Mouse (Mus musculus): ENCODE measurements around the gene Gm17577. TPM values are rescaled to one million over a fixed set of nuclear protein-coding genes. Genes with fewer than 3 reads are reported as not detected.
"Not testable (repeated sequence)": the region's sequence is repeated elsewhere in the genome, so short reads cannot be mapped to it uniquely, and the experiment has no call there.

Gm17577 gene
- total RNA-seq (2021): not detected

DNA sequence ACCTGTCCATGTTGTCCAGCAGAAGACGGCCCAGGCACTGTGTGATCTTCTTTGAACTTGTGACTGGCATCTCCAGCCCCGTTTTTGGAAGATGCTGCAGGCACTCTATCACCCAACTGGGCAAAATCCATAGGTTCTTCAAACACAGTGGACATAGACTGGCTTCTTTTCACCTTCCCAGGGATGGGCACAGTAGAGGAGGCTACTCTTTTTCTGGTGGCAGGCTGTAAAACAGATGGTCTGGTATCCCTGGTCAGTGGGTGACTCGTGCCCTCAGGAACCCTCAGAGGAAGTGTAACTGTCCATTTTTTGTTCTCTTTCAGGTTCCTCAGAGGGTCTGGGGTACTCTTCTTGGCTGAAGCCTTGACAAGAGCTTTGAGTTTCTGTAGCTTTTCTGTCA lies at the start of gene Gm17577:
TSS of gene Gm17577 (minus strand) at position 101 of the 400 bp plus-strand sequence.
- not testable (repeated sequence) for DNase-seq (ENCODE audit: extremely low spot score in 1 of 2, low spot score in 2 of 2)

DNA sequence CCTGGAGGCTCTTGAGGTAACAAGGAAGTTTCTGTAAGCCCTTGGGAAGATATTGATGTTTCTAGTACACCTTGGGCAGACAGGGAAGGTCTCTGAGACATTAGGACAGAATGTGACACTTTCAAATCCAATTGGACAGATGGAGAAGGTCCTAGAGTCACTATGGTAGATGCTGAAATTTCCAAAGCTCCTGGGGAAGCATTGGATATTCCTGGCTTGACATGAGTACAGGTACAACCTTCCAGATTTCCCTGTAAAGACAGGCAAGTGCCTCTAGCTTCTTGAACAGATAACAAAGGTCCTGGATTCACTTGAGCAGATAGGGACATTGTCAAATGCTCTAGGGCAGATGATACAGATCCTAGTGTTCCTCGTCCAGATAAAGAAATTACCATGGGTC lies 24.3 kb downstream of the Gm17577 start, which contains the start of gene Srsx:
TSS of gene Srsx (minus strand) at position 101 of the 400 bp plus-strand sequence.
- DNase-seq (ENCODE audit: extremely low spot score in 1 of 2, low spot score in 2 of 2); intact Hi-C loops (cut with DNase I): not testable (repeated sequence)

More for the DNA sequence above, at the start of gene Gm17577:
- intact Hi-C loops (cut with DNase I): not testable (repeated sequence)

Other genes starting within 250 kb of the Gm17577 start
- gene Gm17521, start 217.2 kb downstream of the Gm17577 start, total RNA-seq (2021): not detected
- 1 to 10 TPM; 3.9 to 6.6 TPM for gene Cldn34c1, start 143.4 kb downstream of the Gm17577 start, total RNA-seq (2021)
- not detected for gene Srsx, start 24.4 kb downstream of the Gm17577 start, total RNA-seq (2021)

All from left cerebral cortex, postnatal 10 days (tissue).